Mouse (Mus musculus): ENCODE data around the gene Arl6ip4.
A peak's percentile ranks its signal among the peaks of the same experiment; 100 is the strongest.

Gene Arl6ip4

DNA sequence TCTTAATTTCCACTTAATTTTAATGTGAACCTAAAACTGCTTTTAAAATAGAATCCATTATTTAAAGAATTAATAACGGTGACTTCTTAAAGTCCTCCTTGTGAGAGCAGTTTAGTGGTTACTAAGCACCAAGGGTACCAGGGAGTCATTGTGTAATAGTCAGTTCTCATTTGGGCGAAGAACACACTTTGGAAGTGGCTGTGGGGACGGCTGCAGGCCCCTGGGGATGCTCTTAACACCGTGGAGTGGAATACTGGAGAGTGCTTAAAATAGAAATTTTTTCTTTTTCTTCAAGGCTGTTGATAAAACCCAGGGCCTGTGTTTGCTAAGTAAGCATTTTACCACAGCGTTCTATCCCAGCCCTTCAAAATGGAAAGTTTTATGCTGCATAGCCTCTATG lies 40.1 kb downstream of the Arl6ip4 start:
- no peak for DNase-seq (ENCODE audit: low spot score)

DNA sequence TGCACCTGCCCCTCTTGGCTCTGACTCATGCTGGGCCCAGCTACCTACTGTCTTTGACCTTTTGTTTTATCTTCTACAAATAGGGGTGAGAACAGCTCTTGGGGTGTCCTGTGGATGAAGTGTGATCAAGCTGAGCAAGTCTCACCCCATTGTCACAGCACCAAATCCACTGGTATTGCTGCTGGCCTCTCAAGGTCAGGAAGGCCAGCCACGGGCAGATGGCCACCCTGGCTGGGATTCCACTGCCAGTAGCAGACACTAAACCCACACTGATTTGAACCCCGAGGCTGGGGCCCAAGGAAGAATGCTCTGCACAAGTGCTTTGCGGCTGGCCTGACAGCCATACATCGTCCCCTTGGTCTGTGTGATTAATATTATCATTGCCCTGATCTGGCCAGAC lies 42.4 kb downstream of the Arl6ip4 start:
- DNase-seq (ENCODE audit: low spot score): no peak

DNA sequence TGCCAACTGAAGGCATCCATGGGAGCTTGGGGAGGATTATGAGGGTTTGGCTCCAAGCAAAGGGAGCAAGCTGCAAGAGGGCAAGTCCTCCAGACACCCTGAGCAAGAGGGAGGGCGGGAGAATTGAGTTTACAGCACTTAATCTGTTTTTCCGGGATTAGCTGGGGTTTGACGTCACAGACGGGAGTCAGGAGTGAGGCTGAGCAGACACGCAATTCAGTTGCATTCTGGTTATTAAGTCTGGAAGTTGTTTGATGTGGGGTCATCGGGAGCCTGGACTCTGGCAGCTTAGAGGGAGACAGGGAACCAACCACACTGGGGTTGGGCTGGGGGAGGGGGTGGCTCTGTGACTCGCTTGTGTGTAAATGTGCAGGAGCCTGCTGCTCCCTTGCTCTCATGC lies 43.6 kb downstream of the Arl6ip4 start:
- no peak for DNase-seq (ENCODE audit: low spot score)

DNA sequence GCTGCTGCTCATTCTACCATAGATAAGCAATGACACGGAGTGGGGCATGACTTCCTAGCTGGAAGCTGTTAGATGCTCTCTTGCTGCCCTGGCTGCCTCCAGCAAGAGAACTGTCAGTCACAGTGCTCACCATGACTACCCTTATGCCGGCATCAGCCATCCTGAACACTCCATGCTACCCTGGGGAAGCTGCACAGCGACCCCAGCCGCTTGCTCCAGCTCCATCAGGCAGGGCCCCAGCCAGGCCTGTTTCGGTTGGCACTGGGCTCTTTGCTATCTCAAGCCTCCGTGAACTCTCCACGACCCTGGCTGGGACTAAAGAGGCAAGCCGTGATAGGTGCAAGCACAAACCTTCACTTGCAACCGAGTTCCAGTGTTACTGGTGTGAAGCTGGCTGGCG lies 45.9 kb downstream of the Arl6ip4 start:
- DNase-seq (ENCODE audit: low spot score): no peak

DNA sequence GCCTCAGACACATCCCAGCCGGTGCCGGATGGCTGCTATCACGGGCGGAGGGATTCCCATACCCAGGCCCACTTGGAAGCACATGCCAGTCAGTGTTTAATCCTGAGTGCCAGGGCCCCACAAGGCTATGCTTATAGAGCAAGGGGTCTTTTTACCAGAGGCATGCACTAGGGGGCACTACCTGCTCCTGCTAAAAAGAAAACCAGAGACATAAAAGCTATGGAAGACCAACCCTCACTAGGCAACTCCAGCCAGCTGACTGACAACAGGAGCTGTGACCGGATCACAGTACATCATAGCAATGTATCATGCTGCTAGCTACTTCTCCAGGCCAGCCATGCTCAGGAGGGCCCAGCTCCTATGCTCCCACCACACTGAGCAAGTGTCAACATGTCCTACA lies 46.7 kb downstream of the Arl6ip4 start:
- peak; percentile 35 for DNase-seq (ENCODE audit: low spot score)

DNA sequence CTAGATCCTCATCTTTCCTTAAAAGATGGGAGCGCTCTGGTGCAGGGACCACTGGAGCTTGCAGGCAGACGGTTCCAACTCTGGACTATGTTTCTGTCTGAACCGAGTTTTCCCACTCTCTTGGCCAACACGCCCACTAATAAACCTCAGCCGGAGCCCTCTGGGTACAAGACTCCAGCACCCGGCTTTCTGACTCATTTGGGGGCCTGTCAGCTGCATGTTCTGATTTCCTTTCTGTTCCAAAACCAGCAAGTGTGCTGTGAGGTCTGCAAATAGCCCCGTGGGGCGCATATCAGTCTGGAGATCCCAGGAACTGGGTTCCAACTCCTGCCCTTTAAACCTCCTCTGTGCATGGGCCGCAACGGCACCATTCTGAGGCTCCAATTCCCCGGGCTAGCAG lies 47.6 kb downstream of the Arl6ip4 start:
- no peak for DNase-seq (ENCODE audit: low spot score)

DNA sequence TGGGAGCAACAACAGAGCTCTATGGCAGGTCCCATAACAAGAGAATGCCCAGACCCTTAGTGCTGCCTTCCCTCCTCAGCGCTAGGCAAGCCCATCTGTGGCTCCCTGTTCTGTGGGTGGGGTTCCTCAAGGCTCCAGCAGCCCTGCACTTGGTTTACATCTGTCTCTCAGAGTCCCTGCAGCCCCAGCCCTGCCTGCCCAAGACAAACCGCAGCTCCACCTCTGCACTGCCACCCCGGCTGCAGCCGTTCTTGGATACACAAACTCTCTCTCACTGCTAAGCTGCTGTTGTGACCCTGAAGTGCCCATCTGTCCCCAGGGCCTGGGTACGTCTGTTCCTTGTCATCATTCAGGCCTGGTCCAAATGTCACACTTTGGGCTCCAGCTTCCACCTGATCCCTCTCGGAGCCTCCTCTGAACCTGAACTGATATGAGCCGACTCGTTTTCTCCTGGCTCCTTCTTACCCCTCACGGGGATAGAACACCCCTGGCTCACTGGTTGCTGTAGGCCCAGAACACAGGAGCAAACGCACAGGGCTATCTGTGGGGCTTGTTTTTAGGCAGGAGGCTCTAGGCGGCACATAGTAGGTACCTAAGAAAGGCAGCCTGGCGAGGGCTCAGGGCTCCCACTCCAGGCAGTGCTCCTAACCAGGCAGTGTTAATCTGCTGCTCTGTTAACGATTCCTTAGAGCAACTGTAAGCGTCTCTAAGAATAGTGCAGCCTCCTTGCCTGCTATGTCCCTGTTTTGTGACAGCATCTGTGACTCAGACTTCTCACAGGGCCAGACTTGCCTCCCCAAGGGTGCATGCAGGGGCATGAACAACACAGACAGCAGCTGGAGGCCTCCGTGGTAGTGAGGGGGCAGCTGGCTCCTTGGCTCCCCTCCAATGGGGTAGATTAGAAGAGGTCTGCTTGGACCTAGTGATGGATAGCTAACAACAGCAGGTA lies 50.0 kb downstream of the Arl6ip4 start:
- DNase-seq (ENCODE audit: low spot score): no peak

DNA sequence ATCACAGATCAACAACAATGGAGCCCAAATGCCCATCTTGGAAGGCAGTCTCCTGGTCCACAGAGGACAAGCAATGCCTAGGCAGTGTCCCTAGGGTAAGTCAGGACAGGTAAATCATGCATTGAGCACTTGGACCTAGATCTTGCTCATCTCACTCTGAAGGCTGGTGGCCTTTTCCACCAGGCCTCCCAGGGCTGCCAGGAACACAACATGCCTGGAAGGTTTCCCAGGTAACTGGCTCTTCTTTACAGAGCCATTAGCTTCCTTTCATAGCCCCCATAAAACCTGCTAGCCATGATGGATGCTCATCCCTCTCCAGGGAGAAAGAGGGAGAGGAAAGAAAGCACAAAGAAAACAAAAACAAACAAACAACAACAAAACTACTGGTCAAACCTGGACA lies 50.9 kb downstream of the Arl6ip4 start:
- no peak for DNase-seq (ENCODE audit: low spot score)

DNA sequence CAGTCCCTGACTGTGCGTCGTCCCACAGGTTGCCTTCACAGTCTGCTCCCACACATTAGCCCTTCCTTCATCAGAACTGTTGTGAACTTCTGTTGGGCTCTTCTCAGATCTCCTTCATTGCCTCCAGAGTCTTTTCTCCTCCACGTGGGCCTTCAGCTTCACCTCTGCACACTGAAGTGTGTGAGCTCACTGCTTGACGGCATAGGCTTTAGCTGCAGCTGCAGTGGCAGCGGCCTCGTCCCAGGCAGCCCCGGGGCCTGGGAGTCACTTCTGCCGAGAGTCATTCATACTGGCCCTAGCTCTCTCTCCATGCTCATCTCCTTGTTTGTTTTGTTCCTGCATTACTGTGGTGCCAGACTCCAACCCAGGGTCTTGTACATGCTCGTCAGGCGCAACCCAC lies 51.7 kb downstream of the Arl6ip4 start:
- DNase-seq (ENCODE audit: low spot score): no peak
